Mouse (Mus musculus): ENCODE measurements around the gene Nudt3. TPM values are rescaled to one million over a fixed set of nuclear protein-coding genes. Genes with fewer than 3 reads are reported as not detected.

Gene Nudt3
- 59.8 and 68.1 TPM in 2 replicates for polyA plus RNA-seq (2012; rRNA removed)

DNA sequence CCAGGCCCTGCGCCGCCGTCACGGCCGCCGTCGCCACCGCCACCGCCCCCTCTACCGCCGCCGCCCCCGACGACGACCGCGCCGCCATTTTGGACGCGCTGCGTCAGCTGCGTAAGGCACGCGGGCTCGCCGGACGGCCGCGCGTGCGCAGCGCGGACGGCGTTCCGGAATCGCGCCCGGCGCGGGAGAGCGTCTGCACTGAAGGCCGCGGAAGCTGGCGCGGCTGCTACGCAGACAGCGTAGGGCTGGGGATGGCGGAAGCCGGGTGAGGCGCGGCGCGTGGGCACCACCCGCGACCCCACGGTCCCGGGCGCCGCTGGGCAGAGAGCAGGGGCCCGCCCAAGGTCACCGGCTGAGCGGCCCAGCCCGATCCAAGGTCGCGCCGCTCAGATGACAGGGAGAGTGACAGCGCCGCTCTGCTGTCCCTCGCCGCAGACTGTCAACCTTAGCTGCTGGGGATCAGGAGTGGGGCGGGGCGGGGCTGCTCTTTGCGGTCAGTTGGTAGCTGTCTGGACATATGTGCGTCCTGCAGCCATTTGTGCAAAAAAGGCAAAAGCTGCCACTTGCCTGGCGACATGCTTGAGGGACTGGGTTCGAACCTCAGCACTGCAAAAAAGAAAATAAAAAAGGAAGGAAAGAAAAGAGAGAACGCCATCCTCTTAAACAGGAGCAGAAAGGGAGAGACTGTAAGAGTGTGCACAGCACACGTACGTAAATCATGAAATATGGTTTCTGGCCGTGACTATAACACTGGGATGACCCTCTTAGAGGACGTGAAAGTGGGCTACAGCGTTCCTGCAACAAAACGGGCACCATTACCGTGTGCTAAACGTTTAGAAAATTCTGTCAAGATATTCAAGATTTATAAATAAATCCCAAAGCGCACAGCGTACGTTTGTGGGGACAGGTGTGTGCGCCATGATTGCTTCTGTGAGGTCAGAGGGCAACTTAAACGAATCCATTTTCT lies at the start of gene Nudt3:
Gene Nudt3, minus strand, starts transcription at position 136 of the 967 bp plus-strand sequence.
- Histone ChIP-seq H3K27ac (ENCODE audit: control insufficient read depth, insufficient read depth, low read depth, low read length) (peak within 1 kb of the TSS; percentile 76), H3K4me1 (ENCODE audit: control insufficient read depth, insufficient read depth, low read length) (peaks cover 8% of the 10 kb centered on the region), H3K36me3 (ENCODE audit: control insufficient read depth, insufficient read depth, low read length) (no peaks in the 10 kb centered on the region), H3K27me3 (ENCODE audit: control insufficient read depth, insufficient read depth, low read length) (no peaks in the 10 kb centered on the region), H3K4me3 (ENCODE audit: control insufficient read depth, low read depth, low read length) (peak within 1 kb of the TSS; percentile 93)
- peak; percentile 77 for TF ChIP-seq POLR2A (IDR thresholded peaks at IDR 0.05; ENCODE audit: control insufficient read depth, low read depth, low read length)
- TF ChIP-seq CTCF (IDR thresholded peaks at IDR 0.05; ENCODE audit: control insufficient read depth, insufficient read depth, insufficient replicate concordance, low read depth, low read length) = no peak

DNA sequence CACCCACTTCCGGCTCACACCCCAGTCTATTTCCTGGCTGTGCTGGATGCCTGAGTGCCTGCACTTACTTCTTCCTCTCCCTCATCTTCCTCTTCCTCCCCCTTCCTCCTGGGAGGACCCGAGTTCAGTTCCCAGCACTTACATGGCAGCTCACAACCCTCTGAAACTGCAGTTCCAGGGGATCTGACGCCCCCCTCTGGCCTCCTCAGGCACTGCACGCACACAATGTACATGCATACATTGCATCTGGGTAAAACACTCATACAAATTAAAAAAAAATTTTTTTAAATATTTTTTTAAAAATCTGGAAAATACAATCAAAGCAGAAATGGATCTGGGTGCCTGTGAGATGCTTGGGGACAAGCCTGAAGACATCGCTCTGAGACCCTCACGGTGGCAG lies 48.4 kb upstream of the Nudt3 start:
- peak; percentile 56; the same call in 1 of the 2 replicates for TF ChIP-seq CTCF (IDR thresholded peaks at IDR 0.05; ENCODE audit: control insufficient read depth, insufficient read depth, insufficient replicate concordance, low read depth, low read length)
- no peak for TF ChIP-seq POLR2A (IDR thresholded peaks at IDR 0.05; ENCODE audit: control insufficient read depth, low read depth, low read length)
- H3K4me1 ChIP-seq (ENCODE audit: control insufficient read depth, insufficient read depth, low read length) = no peaks in the 10 kb centered on the region
- no peak overlapping the region for H3K27ac ChIP-seq (ENCODE audit: control insufficient read depth, insufficient read depth, low read depth, low read length)
- H3K4me3 ChIP-seq (ENCODE audit: control insufficient read depth, low read depth, low read length) = peak overlapping the region; percentile 8
- H3K27me3 ChIP-seq (ENCODE audit: control insufficient read depth, insufficient read depth, low read length) = no peaks in the 10 kb centered on the region
- no peaks in the 10 kb centered on the region for H3K36me3 ChIP-seq (ENCODE audit: control insufficient read depth, insufficient read depth, low read length)

DNA sequence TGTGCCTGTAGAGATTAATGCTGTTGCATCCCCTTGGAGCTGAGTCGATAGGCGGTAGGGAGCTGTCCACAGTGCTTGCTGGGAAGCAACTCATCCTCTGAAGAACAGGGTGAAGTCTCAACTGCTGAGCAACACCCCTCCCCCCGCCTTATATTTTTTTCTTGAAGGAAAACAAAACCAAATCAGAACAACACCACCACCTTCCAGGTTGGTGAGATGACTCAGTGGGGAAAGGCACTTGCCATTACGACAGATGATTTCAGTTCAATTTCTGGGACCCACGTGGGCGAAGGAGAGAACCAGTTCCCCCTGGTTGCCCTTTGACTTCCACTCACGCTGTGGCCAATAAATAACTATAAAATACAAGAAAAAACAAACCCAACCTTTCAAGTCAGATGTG lies 35.5 kb upstream of the Nudt3 start:
- Histone ChIP-seq H3K4me1 (ENCODE audit: control insufficient read depth, insufficient read depth, low read length) (peaks cover 13% of the 10 kb centered on the region), H3K4me3 (ENCODE audit: control insufficient read depth, low read depth, low read length) (no peak overlapping the region), H3K27ac (ENCODE audit: control insufficient read depth, insufficient read depth, low read depth, low read length) (no peak overlapping the region), H3K27me3 (ENCODE audit: control insufficient read depth, insufficient read depth, low read length) (no peaks in the 10 kb centered on the region), H3K36me3 (ENCODE audit: control insufficient read depth, insufficient read depth, low read length) (no peaks in the 10 kb centered on the region)
- no peak for TF ChIP-seq POLR2A (IDR thresholded peaks at IDR 0.05; ENCODE audit: control insufficient read depth, low read depth, low read length)
- no peak for TF ChIP-seq CTCF (IDR thresholded peaks at IDR 0.05; ENCODE audit: control insufficient read depth, insufficient read depth, insufficient replicate concordance, low read depth, low read length)

DNA sequence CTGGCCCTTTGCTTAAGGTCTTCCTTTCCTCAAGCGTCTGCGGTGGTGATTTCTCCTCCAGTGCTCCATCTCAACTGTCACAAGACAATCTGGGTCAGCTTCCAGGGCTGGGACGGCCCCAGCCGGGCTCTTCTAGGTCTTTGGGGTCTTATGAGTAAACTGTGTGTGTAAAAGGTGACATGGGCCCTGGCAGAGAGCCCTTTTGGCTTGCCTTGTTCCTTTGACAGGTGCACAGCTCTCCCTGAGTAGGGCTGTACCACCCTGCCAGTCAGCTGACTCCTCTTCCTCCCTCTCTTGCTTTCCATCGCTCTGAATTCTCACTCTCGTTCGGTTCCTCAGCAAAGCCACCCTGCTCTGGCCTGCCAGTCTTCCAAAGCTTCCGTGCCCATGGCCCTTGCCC lies 33.8 kb upstream of the Nudt3 start:
- no peak overlapping the region for H3K27ac ChIP-seq (ENCODE audit: control insufficient read depth, insufficient read depth, low read depth, low read length)
- H3K4me1 ChIP-seq (ENCODE audit: control insufficient read depth, insufficient read depth, low read length) = peaks cover 13% of the 10 kb centered on the region
- no peaks in the 10 kb centered on the region for H3K27me3 ChIP-seq (ENCODE audit: control insufficient read depth, insufficient read depth, low read length)
- H3K36me3 ChIP-seq (ENCODE audit: control insufficient read depth, insufficient read depth, low read length) = no peaks in the 10 kb centered on the region
- no peak for TF ChIP-seq CTCF (IDR thresholded peaks at IDR 0.05; ENCODE audit: control insufficient read depth, insufficient read depth, insufficient replicate concordance, low read depth, low read length)
- TF ChIP-seq POLR2A (IDR thresholded peaks at IDR 0.05; ENCODE audit: control insufficient read depth, low read depth, low read length) = no peak
- H3K4me3 ChIP-seq (ENCODE audit: control insufficient read depth, low read depth, low read length) = no peak overlapping the region

DNA sequence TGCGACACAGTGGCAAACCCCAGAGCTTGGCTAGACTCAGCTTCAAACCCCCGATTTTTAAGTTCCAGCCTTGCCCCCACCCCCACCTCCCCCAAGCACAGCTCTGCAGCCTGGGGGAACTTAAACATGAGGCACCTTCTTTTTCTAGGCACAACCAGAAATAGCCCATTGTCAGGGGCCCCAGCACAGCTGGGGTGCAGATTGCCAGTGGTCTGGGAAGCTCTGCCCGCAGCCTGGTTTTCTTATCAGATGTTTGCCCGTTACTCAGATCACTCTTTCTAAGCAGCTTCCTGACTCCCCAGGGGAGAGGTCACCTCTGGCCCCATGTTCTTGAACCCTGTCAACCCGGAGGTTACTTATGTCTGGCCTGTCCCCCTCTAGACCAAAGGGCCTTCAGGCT lies 33.1 kb upstream of the Nudt3 start:
- no peak overlapping the region for H3K27ac ChIP-seq (ENCODE audit: control insufficient read depth, insufficient read depth, low read depth, low read length)
- H3K27me3 ChIP-seq (ENCODE audit: control insufficient read depth, insufficient read depth, low read length) = no peaks in the 10 kb centered on the region
- H3K4me1 ChIP-seq (ENCODE audit: control insufficient read depth, insufficient read depth, low read length) = peaks cover 13% of the 10 kb centered on the region
- H3K4me3 ChIP-seq (ENCODE audit: control insufficient read depth, low read depth, low read length) = no peak overlapping the region
- H3K36me3 ChIP-seq (ENCODE audit: control insufficient read depth, insufficient read depth, low read length) = no peaks in the 10 kb centered on the region
- no peak for TF ChIP-seq CTCF (IDR thresholded peaks at IDR 0.05; ENCODE audit: control insufficient read depth, insufficient read depth, insufficient replicate concordance, low read depth, low read length)
- no peak for TF ChIP-seq POLR2A (IDR thresholded peaks at IDR 0.05; ENCODE audit: control insufficient read depth, low read depth, low read length)

DNA sequence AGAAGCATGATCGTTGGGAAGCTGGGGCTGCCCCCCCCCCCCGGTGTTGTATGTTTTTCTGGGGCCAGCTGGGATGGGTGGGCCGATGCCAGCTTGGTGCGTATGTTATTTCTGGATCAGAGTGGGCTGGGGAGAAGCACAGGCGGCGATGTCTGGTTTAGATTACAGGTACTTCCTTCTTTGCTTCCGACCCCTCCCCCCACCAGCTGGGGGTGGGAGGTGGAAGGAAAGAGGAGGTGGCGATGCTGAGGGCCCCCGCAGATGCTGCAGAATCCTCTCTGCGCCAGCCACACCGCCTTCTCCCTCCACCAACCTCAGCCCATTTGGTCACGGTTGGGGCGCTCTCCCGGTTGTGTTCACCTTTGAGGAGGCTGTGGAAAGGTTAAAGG lies 32.7 kb upstream of the Nudt3 start:
- Histone ChIP-seq H3K36me3 (ENCODE audit: control insufficient read depth, insufficient read depth, low read length) (no peaks in the 10 kb centered on the region), H3K4me1 (ENCODE audit: control insufficient read depth, insufficient read depth, low read length) (peaks cover 13% of the 10 kb centered on the region), H3K4me3 (ENCODE audit: control insufficient read depth, low read depth, low read length) (no peak overlapping the region), H3K27me3 (ENCODE audit: control insufficient read depth, insufficient read depth, low read length) (no peaks in the 10 kb centered on the region), H3K27ac (ENCODE audit: control insufficient read depth, insufficient read depth, low read depth, low read length) (no peak overlapping the region)
- TF ChIP-seq POLR2A (IDR thresholded peaks at IDR 0.05; ENCODE audit: control insufficient read depth, low read depth, low read length) = no peak
- TF ChIP-seq CTCF (IDR thresholded peaks at IDR 0.05; ENCODE audit: control insufficient read depth, insufficient read depth, insufficient replicate concordance, low read depth, low read length) = no peak

DNA sequence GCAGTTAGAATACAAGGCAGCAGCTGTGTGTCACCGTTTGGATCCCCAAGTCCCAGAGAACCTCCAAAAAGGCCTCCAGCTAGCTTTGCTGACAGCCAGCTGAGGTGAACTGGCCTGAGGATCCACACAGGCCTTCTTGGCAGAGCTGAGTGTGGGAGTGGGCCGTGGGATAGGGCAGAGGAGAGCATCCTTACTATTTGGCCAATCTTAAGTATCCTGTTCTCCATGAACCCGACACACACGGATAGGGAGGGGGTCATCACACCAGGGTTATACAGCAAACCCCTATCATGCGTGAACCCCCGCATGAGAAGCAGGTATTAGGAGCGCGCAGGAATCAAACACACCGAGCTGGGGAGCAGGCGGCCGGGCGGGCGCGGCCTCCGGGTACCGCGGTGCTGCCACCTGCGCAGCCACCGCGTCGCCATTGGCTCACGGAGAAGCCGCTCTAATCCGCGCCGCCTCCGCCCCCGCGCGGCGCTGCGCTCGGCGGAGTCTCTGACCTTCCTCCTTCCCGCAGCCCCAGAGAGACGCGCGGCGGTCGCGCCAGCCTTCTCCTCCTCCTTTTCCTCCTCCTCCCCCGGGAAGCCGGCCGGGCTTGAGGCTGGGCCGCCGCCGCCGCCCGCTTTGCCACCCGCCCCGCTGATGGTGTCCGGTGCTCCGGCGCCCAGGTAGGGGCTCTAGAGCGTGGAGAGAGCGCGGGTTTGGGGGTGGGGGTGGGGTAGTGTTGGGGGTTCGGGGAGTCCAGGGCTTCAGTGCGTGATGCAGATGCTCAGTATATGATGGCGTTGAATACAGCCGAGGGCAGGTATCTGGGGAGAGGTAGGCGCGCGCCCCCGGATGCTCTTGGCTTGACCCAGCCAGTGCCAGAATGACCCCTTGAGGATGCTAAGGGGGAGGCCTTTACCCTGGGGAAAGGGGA lies 32.1 kb upstream of the Nudt3 start, which contains the start of gene Pacsin1:
Gene Pacsin1, plus strand, starts transcription at position 421 of the 922 bp plus-strand sequence.
- H3K4me1 ChIP-seq (ENCODE audit: control insufficient read depth, insufficient read depth, low read length) = peaks cover 13% of the 10 kb centered on the region
- TF ChIP-seq CTCF (IDR thresholded peaks at IDR 0.05; ENCODE audit: control insufficient read depth, insufficient read depth, insufficient replicate concordance, low read depth, low read length) = no peak
- H3K36me3 ChIP-seq (ENCODE audit: control insufficient read depth, insufficient read depth, low read length) = no peaks in the 10 kb centered on the region
- H3K4me3 ChIP-seq (ENCODE audit: control insufficient read depth, low read depth, low read length) = peak within 1 kb of the TSS; percentile 48; the same call in 1 of the 2 replicates
- H3K27ac ChIP-seq (ENCODE audit: control insufficient read depth, insufficient read depth, low read depth, low read length) = no peak within 1 kb of the TSS
- no peaks in the 10 kb centered on the region for H3K27me3 ChIP-seq (ENCODE audit: control insufficient read depth, insufficient read depth, low read length)
